Mouse (Mus musculus) MEL (cell line): ENCODE results near the gene Sema4f. TPM values are rescaled to one million over a fixed set of nuclear protein-coding genes. Genes with fewer than 3 reads are reported as not detected.

ENCODE experiments used
- DNase-seq: peaks from one replicate; pipeline ENCODE4 v3.0.0; 2011; ENCODE audit warnings: low read depth, low spot score
- H3K27ac ChIP-seq: 2 replicates; pipeline ENCODE4 v1.5.1; 2012; ENCODE audit warnings: low read depth, mild to moderate bottlenecking, control low read depth, low read length, moderate library complexity; ENCODE audit not compliant: control insufficient read depth
- H3K27me3 ChIP-seq, 2 experiments: fragments of 150-350 bp in 1 of 2; sonication (generic) in 1 of 2; 2 replicates each; pipeline ENCODE4 v1.6.1; 2012; ENCODE audit warnings: low read length in 2 of 2, mild to moderate bottlenecking in 2 of 2, improper control_type of control experiment in 1 of 2, moderate library complexity in 1 of 2; ENCODE audit not compliant: insufficient read depth in 2 of 2, control insufficient read depth in 1 of 2
- H3K36me3 ChIP-seq, 2 experiments: 2 replicates each; pipeline ENCODE4 v1.6.1; 2012 to 2014; ENCODE audit warnings: low read length in 2 of 2, improper control_type of control experiment in 1 of 2, inconsistent platforms in 1 of 2, mild to moderate bottlenecking in 1 of 2; ENCODE audit not compliant: insufficient read depth in 2 of 2, control insufficient read depth in 1 of 2
- H3K4me1 ChIP-seq, 2 experiments: fragments of 150-350 bp in 1 of 2; sonication (generic) in 1 of 2; 2 replicates each; pipeline ENCODE4 v1.6.1; 2012; ENCODE audit warnings: low read length in 2 of 2, improper control_type of control experiment in 1 of 2, mild to moderate bottlenecking in 1 of 2; ENCODE audit not compliant: insufficient read depth in 2 of 2, control insufficient read depth in 1 of 2
- H3K4me3 ChIP-seq, 2 experiments: fragments of 150-350 bp in 1 of 2; sonication (generic) in 1 of 2; 2 replicates each; pipeline ENCODE4 v1.5.1; 2012; ENCODE audit warnings: low read depth in 2 of 2, low read length in 2 of 2, mild to moderate bottlenecking in 2 of 2, moderate library complexity in 2 of 2, control low read depth in 1 of 2, improper control_type of control experiment in 1 of 2; ENCODE audit not compliant: control insufficient read depth in 1 of 2, insufficient read depth in 1 of 2
- H3K79me2 ChIP-seq: 2 replicates; pipeline ENCODE4 v1.6.1; 2012; ENCODE audit warnings: mild to moderate bottlenecking, low read length, moderate library complexity; ENCODE audit not compliant: control insufficient read depth, poor library complexity, insufficient read depth
- H3K9ac ChIP-seq: 2 replicates; pipeline ENCODE4 v1.6.1; 2012; ENCODE audit warnings: low read depth, mild to moderate bottlenecking, control low read depth, low read length, moderate library complexity; ENCODE audit not compliant: control insufficient read depth, poor library complexity, severe bottlenecking
- H3K9me3 ChIP-seq: fragments of 150-350 bp; sonication (generic); replicated peaks from 2 replicates; pipeline ENCODE4 v1.6.1; 2012; ENCODE audit warnings: mild to moderate bottlenecking, low read length, improper control_type of control experiment, moderate library complexity; ENCODE audit not compliant: insufficient read depth
- BHLHE40 ChIP-seq: IDR thresholded peaks from 2 replicates; pipeline ENCODE4 v1.6.1; 2012; ENCODE audit warnings: low read depth, mild to moderate bottlenecking, inconsistent platforms, low read length, improper control_type of control experiment, borderline replicate concordance
- CHD1 ChIP-seq: IDR thresholded peaks from 2 replicates; pipeline ENCODE4 v1.6.1; 2012; ENCODE audit warnings: low read depth, mild to moderate bottlenecking, inconsistent platforms, low read length, improper control_type of control experiment
- ELF1 ChIP-seq: IDR thresholded peaks from 2 replicates; pipeline ENCODE4 v1.6.1; 2014; ENCODE audit warnings: low read depth, mild to moderate bottlenecking, inconsistent platforms, low read length, improper control_type of control experiment, moderate library complexity
- EP300 ChIP-seq, 2 experiments: IDR thresholded peaks; 2 replicates each; pipeline ENCODE4 v1.6.1; 2011; ENCODE audit warnings: improper control_type of control experiment in 2 of 2, low read length in 2 of 2, low read depth in 1 of 2, mild to moderate bottlenecking in 1 of 2
- ETS1 ChIP-seq: IDR thresholded peaks from 2 replicates; pipeline ENCODE4 v1.6.1; 2012; ENCODE audit warnings: low read depth, mild to moderate bottlenecking, inconsistent platforms, low read length, improper control_type of control experiment, moderate library complexity
- GATA1 ChIP-seq: IDR thresholded peaks from 2 replicates; pipeline ENCODE4 v1.6.1; 2011; ENCODE audit warnings: low read depth, low read length, improper control_type of control experiment
- JUND ChIP-seq: IDR thresholded peaks from 2 replicates; pipeline ENCODE4 v1.6.1; 2011; ENCODE audit warnings: low read depth, mild to moderate bottlenecking, improper control_type of control experiment, low read length
- KAT2A ChIP-seq: conservative IDR thresholded peaks from 2 replicates; pipeline ENCODE4 v1.6.1; 2012; ENCODE audit warnings: low read depth, low read length, improper control_type of control experiment, inconsistent platforms
- MAFK ChIP-seq: IDR thresholded peaks from 2 replicates; pipeline ENCODE4 v1.6.1; 2011; ENCODE audit warnings: low read depth, mild to moderate bottlenecking, low read length, improper control_type of control experiment, borderline replicate concordance
- MAZ ChIP-seq: IDR thresholded peaks from 2 replicates; pipeline ENCODE4 v1.6.1; 2012; ENCODE audit warnings: low read depth, mild to moderate bottlenecking, inconsistent platforms, low read length, improper control_type of control experiment
- MXI1 ChIP-seq: IDR thresholded peaks from 2 replicates; pipeline ENCODE4 v1.6.1; 2011; ENCODE audit warnings: mild to moderate bottlenecking, low read depth, low read length, improper control_type of control experiment
- MYC ChIP-seq: IDR thresholded peaks from 2 replicates; pipeline ENCODE4 v1.6.1; 2011; ENCODE audit warnings: low read depth, mild to moderate bottlenecking, low read length, improper control_type of control experiment, moderate library complexity
- NELFE ChIP-seq: IDR thresholded peaks from 2 replicates; pipeline ENCODE4 v1.6.1; 2011; ENCODE audit warnings: low read depth, low read length, improper control_type of control experiment
- NRF1 ChIP-seq: IDR thresholded peaks from 2 replicates; pipeline ENCODE4 v1.6.1; 2014; ENCODE audit warnings: low read depth, mild to moderate bottlenecking, inconsistent platforms, low read length, improper control_type of control experiment, moderate library complexity; ENCODE audit not compliant: poor library complexity, insufficient read depth, severe bottlenecking
- POLR2AphosphoS2 ChIP-seq: IDR thresholded peaks from 2 replicates; pipeline ENCODE4 v1.6.1; 2011; ENCODE audit warnings: low read length, improper control_type of control experiment
- RAD21 ChIP-seq: IDR thresholded peaks from 2 replicates; pipeline ENCODE4 v1.6.1; 2011; ENCODE audit warnings: mild to moderate bottlenecking, low read depth, low read length, improper control_type of control experiment
- RCOR1 ChIP-seq: IDR thresholded peaks from 2 replicates; pipeline ENCODE4 v1.6.1; 2012; ENCODE audit warnings: low read depth, mild to moderate bottlenecking, inconsistent platforms, low read length, improper control_type of control experiment
- SIN3A ChIP-seq: IDR thresholded peaks from 2 replicates; pipeline ENCODE4 v1.6.1; 2012; ENCODE audit warnings: low read length, improper control_type of control experiment, inconsistent platforms
- SMC3 ChIP-seq: IDR thresholded peaks from 2 replicates; pipeline ENCODE4 v1.6.1; 2011; ENCODE audit warnings: low read depth, low read length, improper control_type of control experiment
- TAL1 ChIP-seq: IDR thresholded peaks from 2 replicates; pipeline ENCODE4 v1.6.1; 2012; ENCODE audit warnings: mild to moderate bottlenecking, inconsistent platforms, low read length, moderate library complexity, mixed read lengths
- TCF12 ChIP-seq: IDR thresholded peaks from 2 replicates; pipeline ENCODE4 v1.6.1; 2014; ENCODE audit warnings: low read depth, mild to moderate bottlenecking, inconsistent platforms, low read length, improper control_type of control experiment, moderate library complexity
- USF1 ChIP-seq: IDR thresholded peaks from 2 replicates; pipeline ENCODE4 v1.6.1; 2014; ENCODE audit warnings: low read depth, mild to moderate bottlenecking, inconsistent platforms, low read length, improper control_type of control experiment, moderate library complexity
- ZC3H11A ChIP-seq: IDR thresholded peaks from 2 replicates; pipeline ENCODE4 v1.6.1; 2012; ENCODE audit warnings: low read depth, mild to moderate bottlenecking, inconsistent platforms, low read length, improper control_type of control experiment
- ZKSCAN1 ChIP-seq: IDR thresholded peaks from 2 replicates; pipeline ENCODE4 v1.6.1; 2012; ENCODE audit warnings: low read depth, mild to moderate bottlenecking, inconsistent platforms, low read length, improper control_type of control experiment, moderate library complexity
- ZMIZ1 ChIP-seq: IDR thresholded peaks from 2 replicates; pipeline ENCODE4 v1.6.1; 2012; ENCODE audit warnings: low read depth, mild to moderate bottlenecking, inconsistent platforms, low read length, improper control_type of control experiment, moderate library complexity
- polyA plus RNA-seq, 2 experiments: library from polyadenylated mRNA; stranded (reverse) in 1 of 2; unstranded in 1 of 2; fragments of >175 nt in 1 of 2; fragments of >200 nt in 1 of 2; gene quantifications; 2 replicates each; pipeline versions ENCODE4 v1.2.1 to v1.2.4; 2012; ENCODE audit warnings: low replicate concordance in 2 of 2, low read depth in 1 of 2; ENCODE audit not compliant: insufficient read length in 2 of 2, insufficient read depth in 1 of 2, missing spikeins in 1 of 2
- total RNA-seq: library from RNA; depleted of rRNA; stranded (reverse); fragments of 300-350 nt; gene quantifications from 2 replicates; pipeline ENCODE4 v1.2.3, GENCODE M21; 2012

Sema4f gene
- total and polyA plus RNA-seq, 3 experiments: 0.01 to 0.04 TPM; not detected in 1

DNA sequence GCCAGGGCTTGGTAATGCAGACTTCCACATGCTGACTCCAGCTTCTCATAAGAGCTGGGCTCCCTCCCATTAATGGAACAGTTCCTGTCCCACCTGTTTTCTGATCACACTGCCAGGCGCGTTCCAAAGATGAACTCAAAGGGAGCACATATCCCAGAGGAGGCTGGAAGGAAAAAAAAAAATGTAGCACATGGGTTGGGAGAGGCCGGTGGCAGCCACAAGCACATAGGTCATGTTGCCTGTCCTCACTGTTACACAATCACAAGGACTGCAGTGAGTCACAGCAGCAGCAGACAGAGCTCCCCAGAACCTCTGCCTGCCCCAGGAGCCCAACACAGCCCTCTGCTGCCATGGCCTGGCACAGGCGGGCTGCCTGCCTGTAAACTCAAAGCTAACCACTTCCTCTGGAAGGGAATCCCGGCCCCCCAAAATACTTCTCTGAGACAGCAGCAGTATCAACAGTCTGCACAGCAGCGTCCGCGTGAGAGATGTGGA lies 76.1 kb downstream of the Sema4f start:
- no peak overlapping the region for H3K9ac ChIP-seq
- peaks cover 0 to 3% of the 10 kb centered on the region in 2 experiments; a peak in 1 of 4 replicates for H3K27me3 ChIP-seq
- DNase-seq: no peak
- no peak overlapping the region for H3K4me3 ChIP-seq
- H3K27ac ChIP-seq: no peak overlapping the region
- no peak for TF ChIP-seq BHLHE40
- no peak for TF ChIP-seq ZKSCAN1
- TF ChIP-seq POLR2AphosphoS2: no peak
- TF ChIP-seq ETS1: no peak
- no peak for TF ChIP-seq RAD21
- no peak for TF ChIP-seq USF1
- no peak for TF ChIP-seq RCOR1
- no peak for TF ChIP-seq MXI1
- TF ChIP-seq ELF1: no peak
- TF ChIP-seq NELFE: no peak
- no peak for TF ChIP-seq MAZ
- no peak for TF ChIP-seq TAL1
- TF ChIP-seq JUND: no peak
- no peaks in the 10 kb centered on the region for H3K79me2 ChIP-seq
- no peaks in the 10 kb centered on the region for H3K4me1 ChIP-seq
- no peaks in the 10 kb centered on the region for H3K9me3 ChIP-seq
- no peaks in the 10 kb centered on the region for H3K36me3 ChIP-seq

- Histone ChIP-seq H3K79me2 (no peaks in the 10 kb centered on the region), H3K9ac (no peak overlapping the region), H3K27me3 (peaks cover 0 to 3% of the 10 kb centered on the region in 2 experiments; a peak in 1 of 4 replicates), H3K27ac (no peak overlapping the region), H3K36me3 (no peaks in the 10 kb centered on the region), H3K4me3 (no peak overlapping the region), H3K9me3 (no peaks in the 10 kb centered on the region), H3K4me1 (no peaks in the 10 kb centered on the region)
- TF ChIP-seq MAZ (no peak), SIN3A (no peak), CHD1 (no peak), MXI1 (no peak), TCF12 (no peak)
- no peak for DNase-seq
Measured at GRCm38 (mm10) chr6:82862475-82862874, 77.1 kb downstream of the Sema4f start.

DNA sequence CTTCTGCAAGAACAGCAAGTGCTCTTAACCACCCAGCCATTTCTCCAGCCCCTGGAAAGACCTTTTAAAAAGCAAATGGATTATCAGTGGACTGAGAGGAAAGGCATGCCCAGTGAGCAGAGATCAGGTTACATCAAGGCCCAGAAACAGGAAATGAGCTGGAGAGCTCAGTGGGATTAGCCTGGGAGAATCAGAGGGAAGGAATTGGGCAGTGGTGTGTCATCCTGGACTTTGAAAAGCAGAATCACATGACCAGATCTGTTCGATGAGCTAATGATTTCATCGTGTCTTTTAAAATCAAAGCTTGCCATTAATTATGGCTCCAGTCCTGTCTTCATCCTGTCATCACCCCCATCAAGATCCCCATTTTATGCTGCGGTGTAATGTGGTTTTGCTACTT lies 77.5 kb downstream of the Sema4f start:
- DNase-seq: no peak
- Histone ChIP-seq H3K79me2 (no peaks in the 10 kb centered on the region), H3K36me3 (no peaks in the 10 kb centered on the region), H3K27ac (no peak overlapping the region), H3K4me3 (no peak overlapping the region)
- TF ChIP-seq ELF1 (no peak), GATA1 (no peak), JUND (no peak), MYC (no peak), ZMIZ1 (no peak), ZC3H11A (no peak), RAD21 (no peak), NRF1 (no peak), SMC3 (no peak), EP300 (IDR thresholded peaks at IDR 0.05; ENCODE audit: low read depth in 1 of 2, low read length in 2 of 2) (no peak), KAT2A (no peak), TCF12 (no peak), MAFK (no peak)
- TF ChIP-seq, all 39 proteins: peak for 0
- Histone ChIP-seq H3K27me3 (peaks cover 0 to 3% of the 10 kb centered on the region in 2 experiments; a peak in 1 of 4 replicates), H3K4me1 (no peaks in the 10 kb centered on the region), H3K9me3 (no peaks in the 10 kb centered on the region), H3K9ac (no peak overlapping the region)
